Mouse (Mus musculus) erythroblast, embryonic 14.5 days (primary cell): ENCODE results near the gene Cybb.

ENCODE experiments used
- GATA1 ChIP-seq: IDR thresholded peaks from 2 replicates; pipeline ENCODE4 v1.6.1; 2012; ENCODE audit warnings: low read length, inconsistent platforms, mixed read lengths
- TAL1 ChIP-seq: IDR thresholded peaks from 3 replicates; pipeline ENCODE4 v1.6.1; 2012; ENCODE audit warnings: low read length, inconsistent platforms, mixed read lengths

DNA sequence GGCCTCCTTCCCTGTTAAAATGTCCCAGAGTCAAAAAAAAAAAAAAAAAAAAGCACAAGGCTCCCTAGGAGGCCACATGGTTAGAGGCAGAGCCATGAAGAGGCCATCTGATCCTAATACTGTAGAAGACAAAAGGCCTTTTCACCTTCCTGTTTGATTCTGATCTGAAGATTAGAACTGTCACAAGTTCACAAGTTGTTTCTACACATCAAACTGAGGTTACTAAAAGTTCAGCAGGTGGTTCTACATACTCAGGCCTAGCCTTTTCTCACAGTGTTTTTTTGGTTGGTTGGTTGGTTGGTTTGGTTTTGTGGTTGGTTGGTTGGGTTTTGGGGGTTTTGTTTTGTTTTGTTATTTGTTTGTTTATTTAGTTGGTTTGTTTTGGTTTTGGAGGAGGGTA lies 26.2 kb downstream of the Cybb start:
- TF ChIP-seq GATA1 (no peak), TAL1 (no peak)
